Mouse (Mus musculus): ENCODE measurements around the gene Cnga2.

- TF ChIP-seq POLR2A (IDR thresholded peaks at IDR 0.05; ENCODE audit: low read depth, low read length) (no peak), CTCF (conservative IDR thresholded peaks at IDR 0.05; ENCODE audit: insufficient read depth, insufficient read length, low read depth, low read length) (no peak)
These were observed 11.2 kb upstream of the Cnga2 start for GRCm38 (mm10) chrX:71980443-71980842.

All from kidney, adult 2 months (tissue).